Mouse (Mus musculus) embryonic facial prominence, embryonic 15.5 days (tissue): ENCODE data around the gene Mafk. TPM values are rescaled to one million over a fixed set of nuclear protein-coding genes. Genes with fewer than 3 reads are reported as not detected.

ENCODE experiments used
- ATAC-seq: fragments of 200-750 bp; cut with Nextera tagmentation; 2 replicates; pipeline ENCODE4 v1.8.0; 2017; ENCODE audit warnings: low read depth, moderate TSS enrichment; ENCODE audit not compliant: insufficient number of reproducible peaks, low FRiP score, low TSS enrichment
- H3K27ac ChIP-seq: fragments of 300-500 bp; sonication (generic); replicated peaks from 2 replicates; pipeline ENCODE4 v1.5.1; 2015; ENCODE audit warnings: mild to moderate bottlenecking, inconsistent platforms
- H3K27me3 ChIP-seq: fragments of 300-500 bp; sonication (generic); 2 replicates; pipeline ENCODE4 v1.6.1; 2015; ENCODE audit warnings: inconsistent platforms
- H3K36me3 ChIP-seq: fragments of 300-500 bp; sonication (generic); 2 replicates; pipeline ENCODE4 v1.6.1; 2015; ENCODE audit warnings: mild to moderate bottlenecking, inconsistent platforms
- H3K4me1 ChIP-seq: fragments of 300-500 bp; sonication (generic); 2 replicates; pipeline ENCODE4 v1.6.1; 2015; ENCODE audit warnings: inconsistent platforms
- H3K4me2 ChIP-seq: fragments of 300-500 bp; sonication (generic); replicated peaks from 2 replicates; pipeline ENCODE4 v1.6.1; 2015; ENCODE audit warnings: mild to moderate bottlenecking, inconsistent platforms
- H3K4me3 ChIP-seq: fragments of 300-500 bp; sonication (generic); replicated peaks from 2 replicates; pipeline ENCODE4 v1.5.1; 2015; ENCODE audit warnings: mild to moderate bottlenecking, inconsistent platforms
- H3K9ac ChIP-seq: fragments of 300-500 bp; sonication (generic); 2 replicates; pipeline ENCODE4 v1.6.1; 2015; ENCODE audit warnings: inconsistent platforms
- H3K9me3 ChIP-seq: fragments of 300-500 bp; sonication (generic); replicated peaks from 2 replicates; pipeline ENCODE4 v1.6.1; 2016; ENCODE audit warnings: inconsistent platforms
- WGBS: fragments of 180-500 bp; shearing (Covaris S2); methylation state at CpG from one replicate; pipeline ENCODE4 v1.1.7; 2015; 5-methylcytosine and 5-hydroxymethylcytosine counted together
- polyA plus RNA-seq: library from polyadenylated mRNA; unstranded; fragments of >200 nt; fragmentation: Nextera tagmentation; extraction: Ambion mirVana; gene quantifications from 2 replicates; pipeline ENCODE4 v1.2.1, GENCODE M21; 2015

Gene Mafk
- polyA plus RNA-seq, 1 experiment from 2014 or later: 11.6 TPM

GRCm38 (mm10) chr5:139821466-139822459 is 30.4 kb downstream of the Mafk start:
- H3K9me3 ChIP-seq: no peaks in the 10 kb centered on the region
- peaks cover 28% of the 10 kb centered on the region for H3K36me3 ChIP-seq
- H3K27me3 ChIP-seq: no peaks in the 10 kb centered on the region
- no peak overlapping the region for H3K9ac ChIP-seq
- H3K4me2 ChIP-seq: no peak overlapping the region
- H3K4me1 ChIP-seq: peaks cover 12% of the 10 kb centered on the region
- no peak for ATAC-seq
- no peak overlapping the region for H3K4me3 ChIP-seq
- WGBS: 63% methylated on average over 12 of the region's 12 CpGs
- peak overlapping the region; percentile 41; the same call in 1 of the 2 replicates for H3K27ac ChIP-seq

GRCm38 (mm10) chr5:139824531-139824930 is 33.2 kb downstream of the Mafk start:
- Histone ChIP-seq H3K4me1 (peaks cover 12% of the 10 kb centered on the region), H3K27me3 (no peaks in the 10 kb centered on the region), H3K9me3 (no peaks in the 10 kb centered on the region), H3K27ac (no peak overlapping the region), H3K9ac (no peak overlapping the region), H3K36me3 (peaks cover 28% of the 10 kb centered on the region), H3K4me3 (no peak overlapping the region), H3K4me2 (no peak overlapping the region)
- ATAC-seq: no peak
- 88% methylated on average over 10 of the region's 10 CpGs for WGBS

- Histone ChIP-seq H3K9ac (peak overlapping the region; percentile 53), H3K27ac (no peak overlapping the region), H3K4me2 (peak overlapping the region; percentile 81), H3K36me3 (peaks cover 28% of the 10 kb centered on the region), H3K9me3 (no peaks in the 10 kb centered on the region), H3K4me1 (peaks cover 12% of the 10 kb centered on the region), H3K27me3 (no peaks in the 10 kb centered on the region), H3K4me3 (peak overlapping the region; percentile 60)
- no peak for ATAC-seq
- 39% methylated on average over 11 of the region's 11 CpGs for WGBS
Observed at GRCm38 (mm10) chr5:139825947-139826346, 34.6 kb downstream of the Mafk start.

GRCm38 (mm10) chr5:139826357-139827055 is 35.2 kb downstream of the Mafk start, which contains the start of the genes Gm26938 and Psmg3:
Gene Gm26938 (minus strand): TSS chr5:139826407.
Gene Psmg3 (minus strand): TSS chr5:139826885.
- no peaks in the 10 kb centered on the region for H3K9me3 ChIP-seq
- peak within 1 kb of the TSS; percentile 81 for H3K4me2 ChIP-seq
- peaks cover 28% of the 10 kb centered on the region for H3K36me3 ChIP-seq
- H3K27ac ChIP-seq: peak within 1 kb of the TSS; percentile 52
- H3K4me1 ChIP-seq: peaks cover 12% of the 10 kb centered on the region
- under 1% methylated on average over 43 of the region's 43 CpGs for WGBS
- peak within 1 kb of the TSS; percentile 60 for H3K4me3 ChIP-seq
- peak within 1 kb of the TSS; percentile 53 for H3K9ac ChIP-seq
- no peaks in the 10 kb centered on the region for H3K27me3 ChIP-seq
- peak; percentile 68 for ATAC-seq

- H3K9ac ChIP-seq: no peak overlapping the region
- H3K27ac ChIP-seq: no peak overlapping the region
- no peak overlapping the region for H3K4me3 ChIP-seq
- WGBS: 100% methylated on average over 1 of the region's 1 CpGs
- H3K9me3 ChIP-seq: no peaks in the 10 kb centered on the region
- no peaks in the 10 kb centered on the region for H3K27me3 ChIP-seq
- H3K4me1 ChIP-seq: peaks cover 12% of the 10 kb centered on the region
- peaks cover 18% of the 10 kb centered on the region for H3K36me3 ChIP-seq
- no peak overlapping the region for H3K4me2 ChIP-seq
- ATAC-seq: no peak
Observed at GRCm38 (mm10) chr5:139827593-139827992, 36.3 kb downstream of the Mafk start.

- 71% methylated on average over 13 of the region's 13 CpGs for WGBS
Observed at GRCm38 (mm10) chr5:139829384-139829783, 38.1 kb downstream of the Mafk start.

GRCm38 (mm10) chr5:139830734-139831133 is 39.4 kb downstream of the Mafk start:
- no peaks in the 10 kb centered on the region for H3K36me3 ChIP-seq
- no peak overlapping the region for H3K4me3 ChIP-seq
- H3K27ac ChIP-seq: no peak overlapping the region
- no peaks in the 10 kb centered on the region for H3K9me3 ChIP-seq
- H3K9ac ChIP-seq: no peak overlapping the region
- no peak overlapping the region for H3K4me2 ChIP-seq
- WGBS: 85% methylated on average over 3 of the region's 3 CpGs
- no peak for ATAC-seq
- no peaks in the 10 kb centered on the region for H3K27me3 ChIP-seq
- peaks cover 5% of the 10 kb centered on the region for H3K4me1 ChIP-seq

More at GRCm38 (mm10) chr5:139829384-139829783, 38.1 kb downstream of the Mafk start:
- H3K4me3 ChIP-seq: no peak overlapping the region
- H3K36me3 ChIP-seq: peaks cover 4% of the 10 kb centered on the region; the same call in 1 of the 2 replicates
- ATAC-seq: no peak
- no peaks in the 10 kb centered on the region for H3K27me3 ChIP-seq
- no peaks in the 10 kb centered on the region for H3K9me3 ChIP-seq
- no peak overlapping the region for H3K4me2 ChIP-seq
- no peak overlapping the region for H3K9ac ChIP-seq
- H3K4me1 ChIP-seq: peaks cover 12% of the 10 kb centered on the region
- H3K27ac ChIP-seq: no peak overlapping the region

- Histone ChIP-seq H3K4me2 (no peak overlapping the region), H3K9ac (no peak overlapping the region), H3K4me1 (no peaks in the 10 kb centered on the region), H3K9me3 (no peaks in the 10 kb centered on the region), H3K4me3 (no peak overlapping the region), H3K36me3 (no peaks in the 10 kb centered on the region), H3K27ac (no peak overlapping the region), H3K27me3 (no peaks in the 10 kb centered on the region)
- 72% methylated on average over 7 of the region's 7 CpGs for whole genome bisulfite sequencing
- ATAC-seq: no peak
Observed at GRCm38 (mm10) chr5:139832125-139832524, 40.8 kb downstream of the Mafk start.

- H3K27me3 ChIP-seq: no peaks in the 10 kb centered on the region; the same call in 1 of the 2 replicates
- H3K36me3 ChIP-seq: no peaks in the 10 kb centered on the region
- WGBS: 78% methylated on average over 7 of the region's 7 CpGs
- no peak overlapping the region for H3K9ac ChIP-seq
- no peak overlapping the region for H3K27ac ChIP-seq
- H3K4me3 ChIP-seq: no peak overlapping the region
- H3K4me2 ChIP-seq: no peak overlapping the region
- H3K4me1 ChIP-seq: no peaks in the 10 kb centered on the region
- H3K9me3 ChIP-seq: no peaks in the 10 kb centered on the region
- no peak for ATAC-seq
Observed at GRCm38 (mm10) chr5:139835706-139836105, 44.4 kb downstream of the Mafk start.

- Histone ChIP-seq H3K4me2 (no peak overlapping the region), H3K4me3 (no peak overlapping the region), H3K9me3 (no peaks in the 10 kb centered on the region), H3K27me3 (no peaks in the 10 kb centered on the region; the same call in 1 of the 2 replicates), H3K36me3 (no peaks in the 10 kb centered on the region), H3K9ac (no peak overlapping the region), H3K27ac (no peak overlapping the region), H3K4me1 (no peaks in the 10 kb centered on the region)
- WGBS: 17% methylated on average over 2 of the region's 2 CpGs
- no peak for ATAC-seq
Observed at GRCm38 (mm10) chr5:139838476-139838892, 47.2 kb downstream of the Mafk start.

GRCm38 (mm10) chr5:139839142-139839541 is 47.8 kb downstream of the Mafk start:
- H3K9ac ChIP-seq: no peak overlapping the region
- no peaks in the 10 kb centered on the region; the same call in 1 of the 2 replicates for H3K27me3 ChIP-seq
- ATAC-seq: no peak
- H3K4me3 ChIP-seq: no peak overlapping the region
- H3K4me1 ChIP-seq: no peaks in the 10 kb centered on the region
- 19% methylated on average over 3 of the region's 3 CpGs for WGBS
- H3K4me2 ChIP-seq: no peak overlapping the region
- H3K9me3 ChIP-seq: no peaks in the 10 kb centered on the region
- H3K27ac ChIP-seq: no peak overlapping the region
- H3K36me3 ChIP-seq: no peaks in the 10 kb centered on the region
